Mouse (Mus musculus): ENCODE measurements around the gene Tmem182.

GRCm38 (mm10) chr1:40841032-40841761 is 35.8 kb downstream of the Tmem182 start:
- no peak for TF ChIP-seq CTCF (conservative IDR thresholded peaks at IDR 0.05; ENCODE audit: insufficient read depth, insufficient read length, low read depth, low read length)
- no peak for TF ChIP-seq POLR2A (IDR thresholded peaks at IDR 0.05; ENCODE audit: low read depth, low read length)
